Mouse (Mus musculus) layer of hippocampus, adult 18-20 months (tissue): ENCODE measurements around the gene Tmem212. TPM values are rescaled to one million over a fixed set of nuclear protein-coding genes. Genes with fewer than 3 reads are reported as not detected.

Source experiments
- DNase-seq, 2 experiments: peaks; one replicate each; pipeline ENCODE4 v3.0.0; 2022; ENCODE audit warnings: low spot score in 2 of 2
- total RNA-seq, 2 experiments: library from RNA; stranded (reverse); gene quantifications; 2 replicates each; pipeline ENCODE4 v1.2.3; 2021

Gene Tmem212
- total RNA-seq, 2 experiments from 2014 or later: 2.8 to 3.9 TPM

- no peak for DNase-seq
Measured at GRCm38 (mm10) chr3:27854431-27855180, 41.6 kb downstream of the Tmem212 start.

GRCm38 (mm10) chr3:27843266-27843665 lies 52.9 kb downstream of the Tmem212 start:
- no peak for DNase-seq

- no peak for DNase-seq
Measured at GRCm38 (mm10) chr3:27842856-27843255, 53.3 kb downstream of the Tmem212 start.

DNA sequence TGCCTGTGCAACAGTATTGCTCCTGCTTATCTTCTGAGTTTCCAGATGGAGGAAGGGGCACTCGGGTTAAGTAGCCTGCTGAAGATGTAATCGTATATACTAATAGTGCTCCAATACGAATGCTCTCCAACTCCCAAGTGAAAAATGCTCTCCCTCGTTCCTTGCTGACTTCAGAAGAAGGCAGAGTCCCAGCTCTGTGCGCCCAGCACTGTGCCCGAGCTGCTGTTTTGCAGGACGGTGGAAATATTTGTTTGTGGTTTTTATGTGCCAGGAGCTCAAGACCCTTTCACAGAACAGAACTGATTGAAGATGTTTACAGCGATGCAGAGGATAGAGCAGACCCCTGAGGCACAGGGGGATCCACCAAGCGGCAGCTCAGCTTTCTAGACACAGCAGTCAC lies 55.9 kb downstream of the Tmem212 start:
- no peak for DNase-seq

DNA sequence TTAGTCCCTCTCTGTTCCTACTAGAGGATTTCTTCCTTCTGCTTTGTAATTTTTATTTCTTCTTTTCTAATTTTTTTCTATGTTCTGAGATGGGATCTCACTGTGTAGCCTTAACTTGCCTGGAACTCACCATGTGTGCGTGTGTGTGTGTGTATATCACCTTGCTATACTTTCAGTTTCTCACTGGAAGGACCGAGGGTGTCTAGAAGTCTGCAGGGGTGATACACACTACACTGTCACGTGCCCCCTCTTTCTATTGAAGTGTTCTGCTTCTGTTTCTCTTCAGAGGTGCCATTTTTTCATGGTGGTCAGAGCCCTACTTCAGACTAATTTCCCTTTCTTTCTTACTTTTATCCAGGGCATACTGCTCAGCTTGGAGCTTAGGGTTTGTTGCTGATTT lies 56.4 kb downstream of the Tmem212 start:
- DNase-seq: no peak

GRCm38 (mm10) chr3:27839231-27839630 lies 56.9 kb downstream of the Tmem212 start:
- no peak for DNase-seq

DNA sequence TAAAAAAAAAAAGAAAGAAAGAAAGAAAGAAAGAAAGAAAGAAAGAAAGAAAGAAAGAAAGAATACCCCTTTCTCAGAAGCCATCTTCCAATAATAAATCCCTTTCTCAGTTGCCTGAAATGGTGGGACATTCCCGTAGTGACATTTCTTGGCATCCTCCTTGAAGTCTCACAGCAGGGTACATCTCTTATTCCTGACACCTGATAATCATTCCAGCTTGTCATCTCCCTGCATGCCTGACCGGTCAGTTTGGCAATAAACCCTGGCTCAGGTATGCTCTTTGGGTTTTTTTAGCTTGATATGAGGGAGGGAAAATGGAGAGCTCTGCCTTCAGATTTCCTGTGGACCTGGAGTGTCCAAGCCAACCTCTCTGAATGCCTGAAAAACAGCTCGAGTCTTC lies 59.9 kb downstream of the Tmem212 start:
- no peak for DNase-seq

- no peak for DNase-seq
Measured at GRCm38 (mm10) chr3:27835786-27836185, 60.4 kb downstream of the Tmem212 start.

GRCm38 (mm10) chr3:27828755-27829154 lies 67.4 kb downstream of the Tmem212 start:
- DNase-seq: no peak

DNA sequence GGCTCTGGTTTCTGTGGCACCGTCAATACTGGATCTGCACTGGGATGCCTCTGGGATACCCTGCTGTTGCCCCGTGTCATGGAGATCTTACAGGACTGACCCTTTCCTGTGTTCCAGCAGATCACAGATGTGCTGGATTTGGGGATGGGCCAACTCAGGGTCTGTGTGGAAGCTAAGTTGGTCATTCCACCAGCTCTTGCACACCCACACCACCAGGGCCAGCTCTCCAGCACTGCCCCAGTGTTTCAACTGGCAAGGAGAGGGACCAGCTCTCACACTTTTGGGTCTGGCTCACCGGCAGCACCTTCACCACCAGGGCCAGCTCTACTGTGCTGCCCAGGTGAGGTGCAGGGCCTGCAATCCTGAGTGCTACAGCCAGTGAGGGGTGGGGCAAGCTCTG lies 68.9 kb downstream of the Tmem212 start:
- no peak for DNase-seq

- DNase-seq: no peak
Measured at GRCm38 (mm10) chr3:27825985-27826384, 70.2 kb downstream of the Tmem212 start.

Other genes starting within 250 kb of the Tmem212 start
- 10 to 100 TPM; 20.5 to 21.2 TPM for gene Fndc3b, start 185.1 kb downstream of the Tmem212 start, total RNA-seq
- gene Pld1, start 42.3 kb upstream of the Tmem212 start, total RNA-seq: 1 to 10 TPM; 6.8 to 7.2 TPM